Comparison of ENCODE assay signal across 27 mouse cellular contexts in genomic region chr13:104563889-104564288, GRCm38 (mm10).
A peak's percentile ranks its signal among the peaks of the same experiment; 100 is the strongest.
DNase-seq lines count a peak whose midpoint lies in the region; ATAC-seq and TF ChIP-seq lines count a peak whose summit lies in the region.
"Had no signal": no experiment of that assay in that cellular context is flagged by ENCODE, and none has a peak within 500 bp of the region (broad histone marks: within the 10 kb centered on the region; RNA-seq: fewer than 3 reads in every experiment).

No protein-coding gene starts in this region.

- no peak overlapping the region for H3K4me3 ChIP-seq in kidney, embryonic 15.5 days (replicated peaks)
- H3K4me3 ChIP-seq: forebrain, embryonic 10.5 days; intestine, embryonic 15.5 days; limb, embryonic 13.5 days; liver, embryonic 12.5 days; midbrain, embryonic 15.5 days; neural tube, embryonic 12.5 days had no signal

- H3K36me3 ChIP-seq in kidney, embryonic 15.5 days, result no peaks in the 10 kb centered on the region
- H3K36me3 ChIP-seq: forebrain, embryonic 10.5 days; intestine, embryonic 15.5 days; limb, embryonic 13.5 days; liver, embryonic 12.5 days; midbrain, embryonic 15.5 days; neural tube, embryonic 12.5 days had no signal

- H3K27me3 ChIP-seq in kidney, embryonic 15.5 days, result no peaks in the 10 kb centered on the region
- H3K27me3 ChIP-seq: CH12.LX; intestine, embryonic 15.5 days; limb, embryonic 13.5 days; liver, embryonic 12.5 days; midbrain, embryonic 15.5 days; neural tube, embryonic 12.5 days had no signal

- 16% methylated on average over 7 of the region's 7 CpGs for WGBS in kidney, embryonic 15.5 days

- TF ChIP-seq POLR2A in brain, embryonic 14.5 days (IDR thresholded peaks at IDR 0.05; ENCODE audit: borderline replicate concordance, extremely low read depth, insufficient read depth, insufficient read length, poor library complexity, severe bottlenecking), result no peak

- H3K9ac ChIP-seq in kidney, embryonic 15.5 days, result no peak overlapping the region
- H3K9ac ChIP-seq: hindbrain, embryonic 14.5 days; intestine, embryonic 15.5 days; limb, embryonic 13.5 days; liver, embryonic 12.5 days; midbrain, embryonic 15.5 days; neural tube, embryonic 12.5 days had no signal

- no peaks in the 10 kb centered on the region for H3K9me3 ChIP-seq in kidney, embryonic 15.5 days (replicated peaks)
- H3K9me3 ChIP-seq: forebrain, embryonic 10.5 days; intestine, embryonic 15.5 days; limb, embryonic 13.5 days; liver, embryonic 12.5 days; midbrain, embryonic 15.5 days; neural tube, embryonic 12.5 days had no signal

- no peak for DNase-seq in kidney, adult 18-20 months
- DNase-seq in brain, embryonic 14.5 days (ENCODE audit: low read depth), result peak; percentile 23
- no peak for DNase-seq in urinary bladder, postnatal 10 days (ENCODE audit: low spot score)
- no peak for DNase-seq in T-cell, adult 2 months (ENCODE audit: low spot score)
- DNase-seq: adrenal gland, postnatal 36 days; B cell, adult 2 months; cerebellum, adult 11 months; cerebellum, adult 9-11 months; kidney, postnatal 10 days; lung, adult 18-20 months; lung, postnatal 10 days; right cerebral cortex, postnatal 14 days; spleen, adult 18-20 months had no signal

- TF ChIP-seq CTCF in brain, embryonic 14.5 days (IDR thresholded peaks at IDR 0.05; ENCODE audit: borderline replicate concordance, extremely low read depth, insufficient read depth, insufficient read length), result no peak

- peak; percentile 66; the same call in 1 of the 2 replicates for ATAC-seq in kidney, embryonic 15.5 days (replicated peaks; ENCODE audit: low FRiP score)
- peak; percentile 25; the same call in 1 of the 2 replicates for ATAC-seq in granulocyte monocyte progenitor cell, adult 5-6 weeks (replicated peaks; ENCODE audit: poor library complexity, severe bottlenecking)
- ATAC-seq in megakaryocyte progenitor cell, adult 5-6 weeks (replicated peaks; ENCODE audit: poor library complexity), result peak; percentile 39; the same call in 1 of the 2 replicates
- ATAC-seq in erythroid progenitor cell, adult 5-6 weeks (replicated peaks; ENCODE audit: low FRiP score, poor library complexity, severe bottlenecking), result no peak
- ATAC-seq: forebrain, embryonic 16.5 days; intestine, embryonic 15.5 days; liver, embryonic 12.5 days; midbrain, embryonic 15.5 days had no signal

- no peak overlapping the region for H3K27ac ChIP-seq in kidney, embryonic 15.5 days
- H3K27ac ChIP-seq: forebrain, embryonic 10.5 days; hindbrain, embryonic 14.5 days; intestine, embryonic 15.5 days; limb, embryonic 13.5 days; liver, embryonic 12.5 days; midbrain, embryonic 15.5 days; neural tube, embryonic 12.5 days had no signal

- H3K4me1 ChIP-seq in kidney, embryonic 15.5 days, result 0 out of 2 replicates have a peak, but pooled peaks cover 19% of the 10 kb centered on the region
- H3K4me1 ChIP-seq: intestine, embryonic 15.5 days; liver, embryonic 12.5 days; midbrain, embryonic 15.5 days had no signal

- no peak overlapping the region for H3K4me2 ChIP-seq in kidney, embryonic 15.5 days
- H3K4me2 ChIP-seq: heart, embryonic 11.5 days; hindbrain, embryonic 14.5 days; intestine, embryonic 15.5 days; limb, embryonic 13.5 days; liver, embryonic 12.5 days; midbrain, embryonic 15.5 days; neural tube, embryonic 12.5 days had no signal
